Mouse (Mus musculus) midbrain, embryonic 15.5 days (tissue): ENCODE results near the gene Zfp536. TPM values are rescaled to one million over a fixed set of nuclear protein-coding genes. Genes with fewer than 3 reads are reported as not detected.

Source experiments
- ATAC-seq: fragments of 200-750 bp; cut with Nextera tagmentation; replicated peaks from 2 replicates; pipeline ENCODE4 v1.8.0; 2017; ENCODE audit warnings: moderate TSS enrichment
- H3K27ac ChIP-seq: fragments of 300-500 bp; sonication (generic); 2 replicates; pipeline ENCODE4 v1.5.1; 2015; ENCODE audit warnings: mild to moderate bottlenecking, inconsistent platforms
- H3K27me3 ChIP-seq: fragments of 300-500 bp; sonication (generic); replicated peaks from 2 replicates; pipeline ENCODE4 v1.6.1; 2015; ENCODE audit warnings: inconsistent platforms
- H3K36me3 ChIP-seq: fragments of 300-500 bp; sonication (generic); replicated peaks from 2 replicates; pipeline ENCODE4 v1.6.1; 2015; ENCODE audit warnings: inconsistent platforms
- H3K4me1 ChIP-seq: fragments of 300-500 bp; sonication (generic); 2 replicates; pipeline ENCODE4 v1.6.1; 2015; ENCODE audit warnings: inconsistent platforms
- H3K4me2 ChIP-seq: fragments of 300-500 bp; sonication (generic); 2 replicates; pipeline ENCODE4 v1.6.1; 2015; ENCODE audit warnings: inconsistent platforms, mild to moderate bottlenecking, moderate library complexity
- H3K4me3 ChIP-seq: fragments of 300-500 bp; sonication (generic); 2 replicates; pipeline ENCODE4 v1.5.1; 2015; ENCODE audit warnings: mild to moderate bottlenecking, inconsistent platforms
- H3K9ac ChIP-seq: fragments of 300-500 bp; sonication (generic); 2 replicates; pipeline ENCODE4 v1.6.1; 2015; ENCODE audit warnings: mild to moderate bottlenecking, inconsistent platforms
- H3K9me3 ChIP-seq: fragments of 300-500 bp; sonication (generic); 2 replicates; pipeline ENCODE4 v1.6.1; 2016; ENCODE audit warnings: inconsistent platforms
- WGBS: fragments of 180-500 bp; shearing (Covaris S2); methylation state at CpG from one replicate; pipeline ENCODE4 v1.1.7; 2015; ENCODE audit warnings: mixed read lengths; 5-methylcytosine and 5-hydroxymethylcytosine counted together
- polyA plus RNA-seq: library from polyadenylated mRNA; unstranded; fragments of >200 nt; fragmentation: Nextera tagmentation; extraction: Ambion mirVana; gene quantifications from 2 replicates; pipeline ENCODE4 v1.2.1, GENCODE M21; 2015

Zfp536 gene
- polyA plus RNA-seq, 1 experiment from 2014 or later = 36.7 TPM

DNA sequence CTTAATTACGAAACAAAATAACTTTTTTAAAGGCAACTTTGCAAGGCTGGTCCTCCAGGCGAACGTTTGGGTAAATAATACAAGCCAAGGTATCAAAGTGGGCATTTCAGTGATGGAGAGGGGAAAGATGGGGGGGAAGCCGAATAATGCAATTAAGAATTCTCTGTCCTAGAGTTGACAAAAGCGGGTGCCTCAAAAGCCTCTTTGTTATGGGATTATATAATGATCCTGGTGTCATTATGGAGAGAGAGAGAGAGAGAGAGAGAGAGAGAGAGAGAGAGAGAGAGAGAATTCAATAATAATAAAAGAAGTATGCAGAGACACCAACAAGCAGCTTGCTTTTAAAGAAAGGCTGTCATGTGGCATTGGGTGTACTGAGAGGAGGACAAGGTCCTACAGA lies 465 bp upstream of the Zfp536 start:
- Histone ChIP-seq H3K4me3 (peak overlapping the region; percentile 66), H3K9ac (no peak overlapping the region)

DNA sequence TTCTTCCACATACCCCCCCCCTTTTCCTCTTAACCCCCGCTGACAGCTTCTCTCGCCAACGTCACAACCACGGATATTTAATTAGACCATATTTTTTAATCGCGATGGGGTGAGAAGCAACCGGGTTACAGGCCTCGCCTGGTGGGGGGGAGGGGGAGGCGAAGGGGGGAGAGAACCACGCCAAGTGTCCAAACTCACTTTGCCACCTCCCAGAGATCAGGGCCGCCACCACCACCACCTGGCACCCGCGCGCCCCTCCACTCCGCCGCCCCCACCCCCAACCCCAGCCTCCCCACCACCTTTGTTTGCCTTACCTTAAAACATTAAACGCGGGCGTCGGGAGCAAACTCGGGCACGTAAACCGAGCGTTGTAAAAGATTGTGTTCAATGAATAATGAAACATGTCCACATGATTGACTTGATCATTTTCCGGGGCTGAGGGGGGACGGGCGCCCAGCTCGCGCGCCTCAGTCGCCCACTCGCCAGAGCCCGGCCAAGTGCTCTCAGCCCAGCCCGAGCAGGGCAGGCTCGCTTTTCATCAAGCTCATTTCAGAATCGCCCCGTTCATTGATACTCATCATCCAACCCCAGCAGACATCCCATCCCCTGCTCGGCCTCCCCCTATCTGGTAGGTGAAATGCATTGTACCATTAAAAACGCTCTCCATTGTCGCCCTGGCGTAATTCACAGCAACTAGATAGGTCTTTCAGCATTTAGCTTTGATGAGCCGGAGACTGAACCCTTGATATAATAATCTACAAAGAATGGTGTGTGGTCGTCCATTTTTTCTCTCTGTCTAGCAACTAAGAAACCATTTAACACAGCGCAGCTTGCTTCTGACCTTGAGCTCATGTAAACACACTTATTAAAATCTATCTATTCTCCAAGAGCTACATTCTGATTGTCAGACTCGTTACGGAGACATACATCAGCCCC lies 797 bp downstream of the Zfp536 start:
- ATAC-seq = peak; percentile 10
- WGBS = under 1% methylated on average over 46 of the region's 46 CpGs
- no peaks in the 10 kb centered on the region; the same call in 1 of the 2 replicates for H3K27me3 ChIP-seq
- peak overlapping the region; percentile 96 for H3K4me2 ChIP-seq
- peaks cover 36% of the 10 kb centered on the region for H3K4me1 ChIP-seq
- H3K9ac ChIP-seq = peak overlapping the region; percentile 69
- no peaks in the 10 kb centered on the region for H3K36me3 ChIP-seq
- peak overlapping the region; percentile 66 for H3K4me3 ChIP-seq
- H3K9me3 ChIP-seq = no peaks in the 10 kb centered on the region
- peak overlapping the region; percentile 84 for H3K27ac ChIP-seq

More for the DNA sequence above, 465 bp upstream of the Zfp536 start:
- no peak for ATAC-seq
- H3K27me3 ChIP-seq = no peaks in the 10 kb centered on the region; the same call in 1 of the 2 replicates
- 4% methylated on average over 5 of the region's 5 CpGs for WGBS
- peak overlapping the region; percentile 96 for H3K4me2 ChIP-seq
- H3K36me3 ChIP-seq = no peaks in the 10 kb centered on the region
- H3K9me3 ChIP-seq = no peaks in the 10 kb centered on the region
- H3K27ac ChIP-seq = no peak overlapping the region
- H3K4me1 ChIP-seq = peaks cover 25% of the 10 kb centered on the region

DNA sequence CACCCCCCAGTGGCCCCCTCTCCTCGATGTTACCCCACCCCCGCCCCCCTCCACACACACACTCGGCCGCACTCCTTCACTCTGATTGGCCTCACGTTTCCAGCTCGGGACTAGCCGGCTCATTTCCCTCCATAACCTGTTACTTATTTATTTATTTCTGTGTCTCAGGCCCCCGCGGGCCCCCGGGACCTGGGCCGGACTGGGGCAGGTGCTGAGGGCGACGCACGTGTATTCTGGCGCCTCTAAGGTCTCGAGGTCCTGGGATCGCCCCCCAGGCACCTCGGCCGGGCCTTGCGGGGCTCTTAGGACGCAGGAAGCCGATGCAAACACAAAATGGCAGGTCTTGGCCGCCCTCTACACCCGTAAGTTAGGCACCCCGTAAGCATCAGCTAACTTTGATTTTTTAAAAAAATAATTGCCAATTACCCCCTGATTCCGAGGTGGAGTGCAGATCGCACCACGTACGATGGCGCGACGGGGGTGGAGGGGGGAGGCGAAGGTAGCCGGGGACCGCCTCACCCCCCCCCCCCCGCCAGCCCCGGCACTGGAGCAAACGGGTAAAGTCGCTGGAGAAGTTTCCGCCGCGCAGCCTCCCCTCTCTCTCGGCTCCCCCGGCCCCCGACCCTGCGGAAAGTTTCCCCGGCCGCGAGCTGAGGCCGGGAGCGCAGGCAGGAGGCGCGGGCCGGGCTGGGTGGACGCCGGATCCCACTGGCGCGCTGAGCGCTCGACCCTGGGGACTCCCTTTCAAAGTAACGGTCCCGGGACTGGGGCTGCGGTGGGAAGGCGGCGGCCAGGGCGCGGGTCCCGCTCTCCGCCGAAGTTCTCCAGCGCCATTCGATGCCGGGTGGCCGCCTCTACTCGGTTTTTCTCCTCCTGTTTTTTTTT lies 1.7 kb downstream of the Zfp536 start:
- Histone ChIP-seq H3K36me3 (no peaks in the 10 kb centered on the region), H3K4me2 (peak overlapping the region; percentile 96), H3K27me3 (no peaks in the 10 kb centered on the region; the same call in 1 of the 2 replicates), H3K9ac (peak overlapping the region; percentile 69), H3K4me1 (peaks cover 41% of the 10 kb centered on the region), H3K4me3 (peak overlapping the region; percentile 66), H3K27ac (peak overlapping the region; percentile 84), H3K9me3 (no peaks in the 10 kb centered on the region)
- WGBS = under 1% methylated on average over 69 of the region's 75 CpGs
- peak; percentile 29 for ATAC-seq

DNA sequence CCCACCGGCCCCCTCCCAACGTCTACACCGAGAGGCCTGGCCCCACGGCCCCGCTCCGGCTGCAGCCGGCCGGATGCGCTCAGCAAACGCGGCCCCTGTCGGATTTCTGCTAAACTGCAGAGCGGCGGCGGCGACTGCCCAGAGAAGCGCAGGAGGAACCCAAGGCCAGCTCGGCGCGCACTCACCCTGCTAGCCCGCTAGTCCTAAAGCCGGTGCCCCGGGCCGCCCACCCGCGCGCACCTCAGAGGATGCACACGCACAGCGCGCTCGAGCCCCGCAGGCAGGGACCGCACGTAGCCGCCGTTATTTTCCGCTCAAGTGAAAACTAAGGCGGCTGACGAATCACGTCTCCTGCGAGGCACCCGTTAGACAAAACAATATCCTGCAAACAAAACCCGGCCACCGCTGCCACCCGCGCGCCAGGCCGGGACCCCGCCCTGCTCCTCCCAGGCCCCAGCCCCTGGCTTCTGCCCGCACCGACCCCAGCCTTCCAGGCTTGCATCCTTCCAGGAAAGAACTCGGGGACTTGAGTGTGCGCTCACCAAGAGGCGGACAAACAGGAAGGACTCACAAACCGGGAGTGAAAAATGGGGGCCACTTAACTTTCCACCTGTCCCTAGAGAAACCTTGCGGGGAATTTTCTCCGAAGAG lies 2.9 kb downstream of the Zfp536 start:
- under 1% methylated on average over 57 of the region's 57 CpGs for WGBS
- H3K4me3 ChIP-seq = peak overlapping the region; percentile 66
- peak; percentile 83 for ATAC-seq

DNA sequence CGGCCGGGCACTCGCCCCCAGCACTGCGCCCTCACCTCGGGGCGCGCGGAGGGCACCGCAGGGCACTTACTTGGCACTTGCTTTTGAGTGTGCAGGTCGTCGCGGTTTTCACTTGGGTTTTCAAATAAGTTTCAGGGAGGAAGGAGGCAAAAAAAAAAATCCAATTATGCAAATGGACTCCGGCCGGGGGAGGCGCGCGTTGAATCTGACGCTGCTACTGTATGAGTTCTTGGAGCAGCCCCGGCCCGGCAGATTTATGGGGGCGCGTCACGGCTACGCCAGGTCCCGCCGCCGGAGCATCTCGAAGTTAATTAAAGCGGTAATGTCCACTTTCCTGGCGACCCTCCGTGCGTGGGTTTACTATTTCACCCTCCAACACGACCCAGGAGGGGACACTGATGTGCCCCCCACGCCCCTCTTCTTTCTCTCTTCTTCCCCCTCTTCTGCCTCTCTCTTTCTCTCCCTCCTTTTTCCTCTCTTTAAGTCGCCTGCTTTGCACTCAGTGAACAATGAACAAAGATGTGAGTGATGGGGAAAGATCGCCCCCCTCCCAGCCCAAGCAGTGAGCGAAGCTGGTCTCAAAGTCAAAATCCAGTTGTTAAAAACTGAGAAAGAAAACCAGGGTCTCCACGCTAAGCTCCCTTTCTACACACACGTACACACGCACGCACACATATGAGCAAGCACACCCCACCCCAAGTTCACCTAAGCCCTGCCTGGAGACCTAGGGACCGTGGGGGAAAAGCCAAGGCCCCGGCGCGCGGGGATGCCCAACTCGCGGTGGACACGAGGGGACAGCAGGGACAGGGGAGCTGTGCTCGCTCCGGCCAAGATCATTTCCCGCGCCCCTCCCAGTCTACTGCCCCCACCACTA lies 3.7 kb downstream of the Zfp536 start:
- peak overlapping the region; percentile 84 for H3K27ac ChIP-seq
- H3K36me3 ChIP-seq = no peaks in the 10 kb centered on the region
- ATAC-seq = peak; percentile 69
- WGBS = under 1% methylated on average over 52 of the region's 53 CpGs
- peak overlapping the region; percentile 69 for H3K9ac ChIP-seq
- H3K4me2 ChIP-seq = peak overlapping the region; percentile 96
- H3K4me1 ChIP-seq = peaks cover 44% of the 10 kb centered on the region
- peak overlapping the region; percentile 66 for H3K4me3 ChIP-seq
- H3K9me3 ChIP-seq = no peaks in the 10 kb centered on the region
- H3K27me3 ChIP-seq = no peaks in the 10 kb centered on the region

More for the DNA sequence above, 2.9 kb downstream of the Zfp536 start:
- Histone ChIP-seq H3K9me3 (no peaks in the 10 kb centered on the region), H3K36me3 (no peaks in the 10 kb centered on the region), H3K4me2 (peak overlapping the region; percentile 96), H3K4me1 (peaks cover 41% of the 10 kb centered on the region), H3K9ac (peak overlapping the region; percentile 69), H3K27me3 (no peaks in the 10 kb centered on the region; the same call in 1 of the 2 replicates), H3K27ac (peak overlapping the region; percentile 84)

DNA sequence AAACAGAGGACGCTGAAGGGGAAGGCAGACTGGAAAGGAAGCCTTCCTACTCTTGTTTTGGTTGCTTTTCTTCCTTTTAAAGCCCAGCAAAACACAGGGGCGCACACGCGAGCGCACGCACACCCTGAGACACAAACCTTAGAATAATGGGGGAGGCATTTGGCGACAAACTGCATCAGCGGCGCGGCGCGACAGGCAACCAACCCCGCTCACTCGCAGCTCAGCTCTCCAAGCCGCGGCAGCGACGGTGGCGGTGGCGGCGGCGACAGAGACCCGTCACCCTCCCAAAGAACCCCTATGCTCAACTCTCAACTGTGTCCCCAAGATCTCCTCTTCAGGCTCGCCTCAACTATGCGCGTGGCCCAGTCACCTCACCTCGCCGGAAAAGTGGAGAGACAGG lies 4.4 kb downstream of the Zfp536 start:
- no peak for ATAC-seq
- H3K9me3 ChIP-seq = no peaks in the 10 kb centered on the region
- H3K9ac ChIP-seq = peak overlapping the region; percentile 69
- H3K27me3 ChIP-seq = no peaks in the 10 kb centered on the region
- H3K27ac ChIP-seq = peak overlapping the region; percentile 84
- WGBS = under 1% methylated on average over 28 of the region's 28 CpGs
- H3K4me1 ChIP-seq = peaks cover 44% of the 10 kb centered on the region
- H3K36me3 ChIP-seq = no peaks in the 10 kb centered on the region
- peak overlapping the region; percentile 96 for H3K4me2 ChIP-seq
- peak overlapping the region; percentile 66 for H3K4me3 ChIP-seq

DNA sequence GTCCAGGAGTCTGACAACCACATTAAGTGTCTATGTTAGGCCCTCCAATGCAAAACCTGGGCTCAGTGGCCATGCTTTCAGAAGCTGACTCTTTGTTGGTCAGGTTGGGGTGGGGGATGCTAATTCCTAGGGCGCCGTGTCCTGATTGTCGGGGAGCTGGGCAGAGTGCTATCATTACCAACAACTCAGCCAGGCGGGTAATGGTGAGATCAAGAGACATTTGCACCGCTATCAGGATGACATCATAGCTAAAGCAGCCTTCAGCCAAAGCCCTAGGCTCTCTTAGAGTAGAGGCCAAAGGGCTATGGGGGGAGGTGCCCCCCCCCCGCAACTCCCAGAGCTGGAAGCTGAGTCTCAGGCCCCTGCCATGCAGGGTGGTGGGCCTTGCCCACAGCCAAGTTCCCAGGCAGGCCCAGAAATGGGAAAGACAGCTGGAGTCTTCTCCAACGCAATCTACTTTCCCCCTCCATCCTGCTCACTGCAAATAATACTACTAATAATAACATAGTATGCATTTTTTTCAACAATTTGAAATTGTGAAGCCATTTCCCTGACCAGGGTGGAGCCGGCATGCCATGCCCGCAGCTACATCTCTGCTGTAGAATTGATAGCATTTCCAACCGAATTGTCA lies 5.0 kb downstream of the Zfp536 start:
- 8% methylated on average over 10 of the region's 10 CpGs for WGBS
- Histone ChIP-seq H3K4me2 (peak overlapping the region; percentile 96), H3K9ac (peak overlapping the region; percentile 69; the same call in 1 of the 2 replicates), H3K4me1 (peaks cover 39% of the 10 kb centered on the region), H3K4me3 (peak overlapping the region; percentile 66), H3K27ac (peak overlapping the region; percentile 84), H3K36me3 (no peaks in the 10 kb centered on the region), H3K9me3 (no peaks in the 10 kb centered on the region), H3K27me3 (no peaks in the 10 kb centered on the region)
- no peak for ATAC-seq

DNA sequence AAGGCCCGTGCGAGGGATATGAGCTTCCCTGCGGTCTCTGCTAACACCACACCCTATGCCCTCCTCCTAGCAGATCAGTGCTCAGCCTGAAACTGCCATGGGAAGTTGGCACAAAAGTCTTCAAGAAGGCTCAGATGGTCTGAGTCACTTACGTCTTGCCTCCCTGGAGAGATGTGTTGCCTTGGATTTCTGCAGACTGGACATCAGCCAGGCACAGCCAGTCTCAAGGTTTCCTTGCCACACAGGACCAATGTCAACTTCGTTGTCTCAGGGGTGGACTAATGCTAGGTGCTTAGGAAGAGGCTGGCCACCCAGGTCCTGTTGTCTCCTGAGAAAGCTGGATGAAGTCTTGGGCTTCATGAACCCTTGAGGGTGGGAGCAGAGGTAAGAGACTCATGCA lies 14.6 kb downstream of the Zfp536 start:
- no peak overlapping the region for H3K9ac ChIP-seq
- no peaks in the 10 kb centered on the region for H3K9me3 ChIP-seq
- no peak for ATAC-seq
- no peak overlapping the region for H3K4me2 ChIP-seq
- no peak overlapping the region for H3K4me3 ChIP-seq
- no peak overlapping the region for H3K27ac ChIP-seq
- H3K27me3 ChIP-seq = no peaks in the 10 kb centered on the region
- no peaks in the 10 kb centered on the region for H3K4me1 ChIP-seq
- no peaks in the 10 kb centered on the region for H3K36me3 ChIP-seq
- WGBS = 93% methylated on average over 5 of the region's 5 CpGs

DNA sequence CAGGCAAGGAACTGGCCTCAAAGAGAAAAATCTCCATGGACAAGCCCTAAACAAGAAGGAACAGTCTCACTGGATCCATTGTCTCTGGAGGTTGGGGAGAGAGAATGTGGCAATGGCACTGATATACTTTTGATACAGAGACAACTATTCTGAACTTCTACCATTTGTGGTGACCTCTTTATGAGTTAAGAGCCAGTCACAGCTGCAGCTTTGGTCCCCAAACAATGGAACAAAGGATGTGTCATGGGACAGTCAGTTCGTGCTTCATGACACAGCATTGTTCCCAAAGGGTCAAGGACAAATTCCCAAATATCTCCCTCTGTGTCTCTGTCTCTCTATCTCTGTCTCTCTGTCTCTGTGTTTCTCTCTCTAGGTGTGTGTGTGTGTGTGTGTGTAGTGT lies 20.4 kb downstream of the Zfp536 start:
- Histone ChIP-seq H3K4me2 (no peak overlapping the region), H3K4me3 (no peak overlapping the region), H3K4me1 (0 out of 2 replicates have a peak, but pooled peaks cover 3% of the 10 kb centered on the region), H3K27me3 (no peaks in the 10 kb centered on the region), H3K36me3 (no peaks in the 10 kb centered on the region), H3K9ac (no peak overlapping the region), H3K27ac (no peak overlapping the region), H3K9me3 (no peaks in the 10 kb centered on the region)
- no peak for ATAC-seq
- WGBS = 67% methylated on average over 1 of the region's 1 CpGs

DNA sequence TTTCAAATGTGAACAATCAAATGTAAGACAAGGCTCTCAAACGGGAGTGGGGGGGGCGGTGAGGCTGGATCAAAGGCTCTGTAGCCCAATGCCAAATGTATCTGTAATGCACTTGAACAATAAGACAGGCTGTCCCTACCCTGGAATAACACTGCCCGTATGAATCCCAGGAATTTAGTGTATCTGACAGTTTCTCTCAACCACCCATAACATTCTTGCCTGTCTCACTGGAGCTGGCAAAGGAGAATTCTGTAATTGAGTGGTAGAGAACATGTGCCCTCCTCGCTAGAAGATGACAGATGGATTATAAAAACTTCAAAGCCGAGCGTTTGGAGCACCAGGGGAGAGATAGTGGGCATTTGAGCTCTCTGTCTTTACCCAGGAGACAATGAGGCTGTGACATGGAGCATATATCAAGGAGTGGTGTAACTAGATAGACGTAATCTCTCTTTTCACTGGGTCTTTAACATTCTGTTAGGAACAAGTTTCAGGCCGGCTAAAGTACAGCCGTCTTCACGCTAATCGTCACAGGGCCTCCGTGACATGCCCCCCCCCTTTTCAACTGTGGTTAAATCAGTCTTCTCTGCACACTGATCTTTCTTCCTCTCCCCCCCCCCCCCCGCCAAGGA lies 27.2 kb downstream of the Zfp536 start:
- Histone ChIP-seq H3K4me3 (no peak overlapping the region), H3K9me3 (no peaks in the 10 kb centered on the region), H3K36me3 (no peaks in the 10 kb centered on the region), H3K9ac (no peak overlapping the region), H3K4me2 (peak overlapping the region; percentile 4; the same call in 1 of the 2 replicates), H3K4me1 (peaks cover 28% of the 10 kb centered on the region), H3K27me3 (no peaks in the 10 kb centered on the region), H3K27ac (0 out of 2 replicates have a peak overlapping the region, but pooled peaks have one; percentile 19)
- 0 out of 2 replicates have a peak, but pooled peaks have one; percentile 29 for ATAC-seq
- WGBS = 13% methylated on average over 12 of the region's 13 CpGs
